Mouse (Mus musculus) spleen, embryonic (tissue): ENCODE results near the gene Copb1.

ENCODE experiments used
- CTCF ChIA-PET: fragments of 350-600 bp; sonication (Branson Sonifier 250); formaldehyde crosslinking; loops from one replicate; lab custom pipeline; 2022; lab: Charles Lee

Copb1 gene

DNA sequence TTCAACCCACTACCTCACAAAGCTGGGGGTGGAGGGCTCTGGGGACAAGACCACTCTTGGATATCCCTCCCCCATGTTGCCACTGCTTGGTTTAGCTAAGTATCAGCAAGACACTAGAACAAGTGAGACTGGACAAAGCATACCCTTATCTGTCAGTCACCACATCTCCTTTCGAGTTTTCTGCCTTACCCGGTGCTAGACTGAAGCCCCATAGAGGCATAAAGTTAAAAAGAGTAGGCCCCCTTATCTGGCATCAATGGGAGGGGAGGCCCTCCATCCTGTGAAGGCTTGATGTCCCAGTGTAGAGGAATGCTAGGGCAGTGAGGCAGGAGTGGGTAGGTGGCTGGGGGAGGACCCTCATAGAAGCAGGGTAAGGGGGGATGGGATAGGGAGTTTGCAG lies 77.9 kb downstream of the Copb1 start:
- CTCF ChIA-PET: interaction anchor here (0.6 to 0.7 kb wide), 2 partner anchors 23 to 98 kb away, joined by 3 read pairs; no protein-coding TSS in a partner anchor

DNA sequence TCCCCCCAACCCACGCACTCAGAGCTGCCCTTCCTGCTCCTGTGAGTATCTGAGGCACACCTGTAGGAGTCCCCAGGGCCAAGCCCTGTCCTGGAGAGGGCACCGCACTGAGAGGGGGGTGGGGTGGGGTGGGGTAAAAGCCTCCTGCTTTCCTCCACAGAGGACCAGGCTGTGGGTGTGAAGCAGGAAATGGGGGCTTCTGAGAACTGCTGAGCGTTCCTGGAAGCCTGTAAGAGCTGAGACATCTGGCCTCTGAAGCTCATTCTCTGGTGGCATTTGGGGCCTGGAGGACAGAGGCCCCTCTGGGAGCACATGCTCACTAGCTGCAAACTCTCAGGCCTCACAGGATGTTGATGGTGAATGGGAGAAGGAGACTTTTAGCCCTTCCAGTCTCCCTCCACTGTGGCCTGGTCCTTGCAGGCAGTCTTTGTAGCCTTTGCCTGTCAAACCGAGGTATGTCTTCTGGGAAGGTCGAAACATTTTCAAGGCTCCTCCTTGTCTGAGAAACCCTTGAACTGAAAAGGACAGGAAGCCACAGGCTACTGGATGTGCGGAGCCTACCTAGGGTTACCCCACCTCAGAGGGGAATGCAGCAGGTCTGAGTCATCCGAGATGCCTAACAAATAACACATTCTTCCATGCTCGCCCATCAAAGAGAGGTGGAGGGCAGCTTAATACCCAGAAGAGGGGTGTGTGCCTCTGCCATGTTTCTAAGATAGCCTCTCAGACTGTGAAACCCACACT lies 83.0 kb downstream of the Copb1 start:
- CTCF ChIA-PET: interaction anchor here (0.6 kb wide), 1 partner anchor 26 kb away, joined by 4 read pairs; no protein-coding TSS in a partner anchor

DNA sequence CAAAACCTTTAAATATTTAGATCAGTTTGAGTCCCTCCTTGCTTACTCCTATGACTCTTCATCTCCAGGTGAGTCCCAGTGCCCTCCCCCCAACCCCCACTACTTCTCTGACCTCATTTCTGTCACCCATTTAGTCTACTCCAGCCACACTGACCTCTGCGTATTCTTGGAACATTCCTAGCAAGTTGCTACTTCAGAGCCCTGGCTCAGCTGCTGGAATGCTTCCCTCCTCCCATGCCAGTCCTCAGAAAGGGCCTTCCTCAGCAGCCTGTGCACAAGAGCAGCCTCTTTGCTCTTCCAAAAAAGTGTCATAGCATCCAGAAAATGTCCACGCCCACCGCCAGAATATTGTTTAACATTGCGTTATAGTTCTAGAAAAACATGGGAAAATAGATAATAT lies 84.5 kb downstream of the Copb1 start:
- CTCF ChIA-PET: no interaction called here

DNA sequence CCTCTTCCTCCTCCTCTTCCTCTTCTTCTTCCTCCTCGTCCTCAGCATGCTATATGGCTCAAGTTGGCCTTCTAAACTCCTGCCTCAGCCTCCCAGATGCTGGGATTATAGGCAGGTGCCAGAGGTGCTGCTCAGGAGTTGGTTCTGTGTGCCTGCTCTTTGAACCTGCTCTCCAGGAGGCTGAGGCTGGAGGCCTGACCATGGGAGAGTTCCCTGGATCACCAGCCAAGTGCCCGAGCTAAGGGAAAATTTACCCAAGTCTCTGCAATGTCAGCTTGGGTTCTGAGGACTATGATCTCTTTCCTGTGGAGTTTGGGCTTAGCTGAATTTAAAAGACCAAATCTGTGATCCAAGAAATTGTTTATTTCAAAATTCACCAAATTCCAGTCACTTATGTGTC lies 85.1 kb downstream of the Copb1 start:
- CTCF ChIA-PET: no interaction called here
